Mouse (Mus musculus) forebrain, embryonic 10.5 days (tissue): Measurements from ENCODE around the gene Pnpla1. TPM values are rescaled to one million over a fixed set of nuclear protein-coding genes. Genes with fewer than 3 reads are reported as not detected.

Source experiments
- DNase-seq: peaks from one replicate; pipeline ENCODE4 v3.0.0-alpha.2; 2017; ENCODE audit warnings: low spot score; ENCODE audit errors: extremely low spot score
- H3K27ac ChIP-seq: fragments of 300-500 bp; sonication (generic); 2 replicates; pipeline ENCODE4 v1.5.1; 2016; ENCODE audit warnings: mild to moderate bottlenecking
- H3K27me3 ChIP-seq: fragments of 300-500 bp; sonication (generic); 2 replicates; pipeline ENCODE4 v1.6.1; 2016; ENCODE audit warnings: mild to moderate bottlenecking; ENCODE audit not compliant: poor library complexity, severe bottlenecking
- H3K36me3 ChIP-seq: fragments of 300-500 bp; sonication (generic); replicated peaks from 2 replicates; pipeline ENCODE4 v1.6.1; 2016; ENCODE audit warnings: mild to moderate bottlenecking, moderate library complexity
- H3K4me1 ChIP-seq: fragments of 300-500 bp; sonication (generic); 2 replicates; pipeline ENCODE4 v1.6.1; 2016
- H3K4me3 ChIP-seq: fragments of 300-500 bp; sonication (generic); 2 replicates; pipeline ENCODE4 v1.5.1; 2016; ENCODE audit warnings: mild to moderate bottlenecking, moderate library complexity
- H3K9me3 ChIP-seq: fragments of 300-500 bp; sonication (generic); 2 replicates; pipeline ENCODE4 v1.6.1; 2016; ENCODE audit warnings: mild to moderate bottlenecking, moderate library complexity
- WGBS: fragments of 180-500 bp; shearing (Covaris S2); methylation state at CpG from one replicate; pipeline ENCODE4 v1.1.7; 2016; 5-methylcytosine and 5-hydroxymethylcytosine counted together
- polyA plus RNA-seq: library from polyadenylated mRNA; unstranded; fragments of >200 nt; fragmentation: Nextera tagmentation; extraction: Ambion mirVana; gene quantifications from 2 replicates; pipeline ENCODE4 v1.2.1, GENCODE M21; 2016

Pnpla1 gene
- polyA plus RNA-seq, 1 experiment from 2014 or later = not detected

DNA sequence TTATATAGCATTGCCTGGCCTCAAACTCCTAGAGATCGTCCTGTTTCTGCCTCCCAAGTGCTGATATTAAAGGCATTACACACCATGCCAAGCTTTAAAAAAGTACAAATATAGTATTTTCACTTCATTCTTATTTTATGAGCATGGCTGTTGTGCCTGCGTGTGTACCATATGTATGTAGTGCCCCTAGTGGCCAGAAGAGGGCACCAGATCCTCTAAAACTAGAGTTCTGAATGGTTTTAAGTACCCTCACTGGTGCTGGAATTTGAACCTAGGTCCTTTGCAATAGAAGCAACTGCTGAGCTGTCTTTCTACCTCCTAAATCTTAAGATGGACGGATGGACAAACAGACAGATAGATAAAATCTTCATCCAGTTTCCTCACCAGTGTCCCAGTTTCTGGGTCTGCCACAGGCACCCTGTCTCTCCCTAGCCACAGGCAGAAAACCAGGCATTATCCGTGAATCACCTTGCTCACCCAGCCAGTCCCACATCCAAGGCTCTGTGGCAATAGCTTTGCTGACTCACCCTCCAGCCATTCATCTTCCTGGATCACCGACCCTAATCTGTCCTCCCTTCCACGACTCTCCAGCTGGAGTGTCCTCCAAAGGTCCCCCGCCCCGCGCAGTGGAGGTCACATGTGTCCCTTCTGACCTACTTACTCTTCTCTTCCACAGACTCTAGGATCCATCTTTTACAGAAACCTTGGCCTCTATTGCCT lies 2.9 kb upstream of the Pnpla1 start:
- Histone ChIP-seq H3K4me1 (peaks cover 16% of the 10 kb centered on the region), H3K27me3 (no peaks in the 10 kb centered on the region), H3K9me3 (peaks cover 13% of the 10 kb centered on the region; the same call in 1 of the 2 replicates), H3K4me3 (no peak overlapping the region), H3K36me3 (no peaks in the 10 kb centered on the region), H3K27ac (no peak overlapping the region)
- no peak for DNase-seq
- 85% methylated on average over 9 of the region's 9 CpGs for WGBS

DNA sequence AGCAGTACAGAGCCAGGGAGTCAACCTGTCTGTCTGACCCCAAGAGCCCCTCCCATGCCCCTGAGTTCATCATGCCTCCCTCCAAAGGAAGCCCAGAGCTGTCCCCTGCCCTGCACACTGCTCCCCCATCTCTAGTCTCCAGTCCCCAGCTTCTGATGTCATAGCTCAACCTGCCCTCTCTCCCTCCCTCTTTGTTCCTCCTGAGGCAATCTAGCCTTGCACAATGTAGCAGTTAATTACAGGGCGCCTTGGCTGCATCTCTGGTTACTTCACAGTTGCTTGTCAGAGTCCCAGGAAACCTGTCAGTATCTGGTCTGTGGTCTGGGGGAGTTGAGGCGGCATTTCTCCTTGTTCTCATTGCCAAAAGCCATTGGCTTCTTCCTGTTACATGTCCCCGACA lies 2.2 kb upstream of the Pnpla1 start:
- H3K27me3 ChIP-seq = no peaks in the 10 kb centered on the region
- DNase-seq = no peak
- no peaks in the 10 kb centered on the region for H3K36me3 ChIP-seq
- WGBS = 66% methylated on average over 3 of the region's 3 CpGs
- H3K4me3 ChIP-seq = no peak overlapping the region
- no peak overlapping the region for H3K27ac ChIP-seq
- H3K4me1 ChIP-seq = peaks cover 16% of the 10 kb centered on the region
- peaks cover 13% of the 10 kb centered on the region; the same call in 1 of the 2 replicates for H3K9me3 ChIP-seq

DNA sequence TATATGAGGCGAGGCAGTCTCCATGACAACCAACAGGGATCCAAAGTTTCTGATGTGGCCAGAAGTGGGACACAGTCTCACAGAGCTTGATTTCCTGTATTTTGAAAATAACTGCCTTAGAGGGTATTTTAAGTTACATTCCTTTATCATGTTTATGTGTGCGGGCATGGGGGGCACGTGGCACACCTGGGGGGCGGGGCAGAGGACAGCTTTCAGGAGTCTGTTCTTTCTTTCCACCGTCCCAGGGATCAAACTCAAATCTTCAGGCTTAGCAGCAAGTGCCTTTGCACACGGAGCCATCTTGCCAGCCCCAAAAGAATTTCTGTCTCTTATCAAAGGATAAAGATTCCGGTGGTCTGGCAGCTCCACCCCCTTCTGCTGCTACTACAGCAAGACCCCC lies 5.7 kb downstream of the Pnpla1 start:
- H3K36me3 ChIP-seq = no peaks in the 10 kb centered on the region
- no peaks in the 10 kb centered on the region for H3K27me3 ChIP-seq
- H3K9me3 ChIP-seq = no peaks in the 10 kb centered on the region
- H3K4me1 ChIP-seq = no peaks in the 10 kb centered on the region
- whole genome bisulfite sequencing = 75% methylated on average over 7 of the region's 7 CpGs
- DNase-seq = no peak
- no peak overlapping the region for H3K27ac ChIP-seq
- H3K4me3 ChIP-seq = no peak overlapping the region

DNA sequence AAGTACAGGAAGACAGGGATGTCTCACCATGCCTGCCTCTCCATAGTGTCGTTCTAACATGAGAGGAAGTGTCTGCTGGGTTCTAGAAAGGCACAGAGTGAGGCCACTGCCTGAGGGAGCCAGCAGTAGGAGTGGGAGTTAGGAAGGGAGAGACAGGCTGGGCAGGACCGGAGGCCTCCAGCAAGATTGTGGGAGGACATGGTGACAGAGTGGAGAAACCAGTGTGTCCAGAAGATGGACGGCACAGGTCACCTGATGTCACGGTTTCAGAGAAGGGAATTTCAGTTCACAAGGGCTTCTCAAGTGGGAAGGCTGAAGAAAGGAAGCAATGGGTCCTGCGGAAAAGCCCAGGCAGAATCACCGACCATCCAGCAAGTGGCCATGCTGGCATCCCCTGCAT lies 6.3 kb downstream of the Pnpla1 start:
- no peak overlapping the region for H3K4me3 ChIP-seq
- no peak for DNase-seq
- H3K4me1 ChIP-seq = peaks cover under 1% of the 10 kb centered on the region
- no peaks in the 10 kb centered on the region for H3K36me3 ChIP-seq
- no peaks in the 10 kb centered on the region for H3K9me3 ChIP-seq
- H3K27me3 ChIP-seq = no peaks in the 10 kb centered on the region
- no peak overlapping the region for H3K27ac ChIP-seq
- 86% methylated on average over 6 of the region's 6 CpGs for WGBS

DNA sequence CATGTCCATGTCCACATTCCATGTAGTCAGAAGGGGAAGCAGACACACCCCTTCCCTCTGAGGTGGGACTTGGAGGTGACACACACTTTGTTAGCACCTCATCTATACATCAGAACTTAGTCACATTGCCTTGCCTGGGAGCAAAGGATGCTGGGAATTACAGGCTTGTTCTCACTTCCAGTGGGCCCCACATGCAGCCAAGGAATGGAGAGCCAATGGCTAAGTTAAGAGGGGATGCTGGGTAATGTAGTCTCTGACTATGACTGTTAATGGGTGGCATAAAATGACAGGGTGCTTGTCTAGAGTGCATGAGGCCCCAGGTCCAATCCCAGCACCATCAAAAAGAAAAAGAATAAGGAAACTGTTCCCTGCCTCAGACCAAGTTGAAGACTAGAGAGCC lies 8.7 kb downstream of the Pnpla1 start:
- no peak overlapping the region for H3K4me3 ChIP-seq
- DNase-seq = no peak
- H3K36me3 ChIP-seq = no peaks in the 10 kb centered on the region
- H3K4me1 ChIP-seq = peaks cover 6% of the 10 kb centered on the region
- no peaks in the 10 kb centered on the region for H3K9me3 ChIP-seq
- no peak overlapping the region for H3K27ac ChIP-seq
- no peaks in the 10 kb centered on the region for H3K27me3 ChIP-seq

DNA sequence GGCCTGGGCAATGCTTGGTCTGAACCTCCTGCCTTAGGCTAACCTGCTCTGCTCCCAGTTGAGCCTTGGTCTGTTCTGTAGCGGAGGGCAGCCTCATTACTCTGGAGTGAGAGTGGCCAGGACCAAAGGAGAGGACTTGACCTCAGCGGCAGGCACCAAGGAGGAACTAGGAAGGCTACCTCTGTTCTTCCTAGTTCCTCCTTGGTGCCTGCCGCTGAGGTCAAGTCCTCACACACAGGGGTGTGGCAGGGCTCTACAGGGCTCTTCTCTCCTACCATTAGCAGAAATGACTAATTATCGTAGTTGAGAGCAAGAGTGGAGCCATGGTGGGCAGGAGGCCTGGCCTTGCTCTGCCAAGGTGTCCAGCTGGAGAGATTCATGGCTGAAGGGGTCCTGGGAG lies 9.2 kb downstream of the Pnpla1 start:
- WGBS = 92% methylated on average over 4 of the region's 4 CpGs
- no peak overlapping the region for H3K4me3 ChIP-seq

DNA sequence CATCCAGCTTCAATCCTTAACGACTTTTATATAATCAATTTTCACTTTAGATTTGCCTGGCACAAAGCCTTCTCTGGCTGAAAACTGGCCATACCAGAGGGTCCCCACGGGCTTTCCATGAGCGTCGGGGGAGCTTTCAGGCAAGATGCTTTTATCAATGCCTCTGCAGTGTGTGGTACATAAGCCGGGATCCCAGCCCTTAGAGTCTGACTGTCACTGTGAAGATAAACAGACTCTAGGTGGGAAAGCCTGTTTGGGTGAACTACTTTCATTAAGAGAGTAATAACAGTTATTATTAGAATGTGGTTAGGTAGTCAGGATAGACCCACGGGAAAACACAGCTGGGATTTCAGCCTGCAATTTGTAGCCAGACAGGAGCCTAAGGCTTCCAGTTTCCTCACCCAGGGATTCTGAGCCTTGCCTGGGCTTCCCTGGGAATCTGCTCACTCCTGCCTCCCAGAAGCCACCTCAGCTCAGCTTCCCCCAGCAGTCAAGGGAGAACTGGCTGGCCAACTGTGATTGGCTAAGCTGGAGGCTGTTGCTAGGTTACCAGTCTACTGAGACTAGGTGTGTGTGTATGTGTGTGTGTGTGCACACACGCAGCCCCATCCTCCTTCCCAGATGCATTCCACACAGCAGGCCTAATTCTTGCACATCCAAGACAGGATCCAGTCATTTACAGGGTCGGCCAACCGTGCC lies 11.3 kb downstream of the Pnpla1 start:
- DNase-seq = no peak
- Histone ChIP-seq H3K36me3 (no peaks in the 10 kb centered on the region), H3K27me3 (no peaks in the 10 kb centered on the region), H3K4me3 (no peak overlapping the region), H3K4me1 (peaks cover 6% of the 10 kb centered on the region), H3K27ac (no peak overlapping the region), H3K9me3 (no peaks in the 10 kb centered on the region)
- 78% methylated on average over 9 of the region's 9 CpGs for WGBS

More for the DNA sequence above, 9.2 kb downstream of the Pnpla1 start:
- H3K27ac ChIP-seq = no peak overlapping the region
- DNase-seq = no peak
- no peaks in the 10 kb centered on the region for H3K9me3 ChIP-seq
- no peaks in the 10 kb centered on the region for H3K36me3 ChIP-seq
- H3K27me3 ChIP-seq = no peaks in the 10 kb centered on the region
- H3K4me1 ChIP-seq = peaks cover 6% of the 10 kb centered on the region

DNA sequence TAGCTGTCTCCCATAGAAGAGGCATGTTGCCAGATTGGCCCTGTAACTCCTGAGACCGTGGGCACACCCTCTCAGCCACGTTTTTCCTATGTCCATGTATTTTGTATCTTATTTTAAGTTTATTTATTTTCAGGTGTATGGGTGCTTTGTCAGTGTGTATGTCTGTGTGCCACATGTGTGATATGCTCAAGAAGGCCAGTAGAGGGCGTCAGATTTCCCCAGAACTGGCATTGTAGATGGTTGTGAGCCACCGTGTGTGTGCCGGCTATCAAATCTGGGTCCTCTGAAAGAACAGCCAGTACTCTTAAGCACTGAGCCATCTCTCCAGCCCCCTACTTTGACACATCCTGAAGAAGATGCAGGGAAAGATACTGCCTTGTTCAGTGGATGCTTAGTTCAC lies 12.2 kb downstream of the Pnpla1 start:
- Histone ChIP-seq H3K27ac (no peak overlapping the region), H3K27me3 (no peaks in the 10 kb centered on the region), H3K9me3 (no peaks in the 10 kb centered on the region), H3K36me3 (no peaks in the 10 kb centered on the region), H3K4me1 (peaks cover 11% of the 10 kb centered on the region), H3K4me3 (no peak overlapping the region)
- no peak for DNase-seq
- whole genome bisulfite sequencing = 77% methylated on average over 5 of the region's 5 CpGs

DNA sequence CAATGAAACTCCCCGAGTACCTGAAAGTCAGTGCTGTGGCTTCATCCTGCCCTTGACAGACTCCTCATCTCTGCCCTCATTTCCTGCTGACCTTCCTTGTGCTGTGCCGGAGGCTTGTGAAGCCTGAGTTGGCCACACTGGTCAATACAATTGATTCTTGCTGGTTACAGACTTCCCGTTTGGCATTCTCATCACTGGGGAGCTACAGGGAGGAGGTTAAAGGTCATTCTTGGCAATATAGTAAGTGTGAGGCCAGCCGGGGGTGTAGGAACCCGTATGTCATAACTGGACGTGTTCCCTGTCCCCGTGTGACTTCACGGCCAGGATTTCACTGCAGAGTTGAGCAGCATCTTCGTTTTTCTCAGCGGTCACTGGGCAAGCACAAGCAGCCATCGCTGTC lies 13.6 kb downstream of the Pnpla1 start:
- DNase-seq = no peak
- H3K27ac ChIP-seq = no peak overlapping the region
- H3K4me1 ChIP-seq = peaks cover 17% of the 10 kb centered on the region
- H3K27me3 ChIP-seq = peaks cover 7% of the 10 kb centered on the region
- 80% methylated on average over 11 of the region's 11 CpGs for WGBS
- no peak overlapping the region for H3K4me3 ChIP-seq
- H3K9me3 ChIP-seq = no peaks in the 10 kb centered on the region
- H3K36me3 ChIP-seq = no peaks in the 10 kb centered on the region

DNA sequence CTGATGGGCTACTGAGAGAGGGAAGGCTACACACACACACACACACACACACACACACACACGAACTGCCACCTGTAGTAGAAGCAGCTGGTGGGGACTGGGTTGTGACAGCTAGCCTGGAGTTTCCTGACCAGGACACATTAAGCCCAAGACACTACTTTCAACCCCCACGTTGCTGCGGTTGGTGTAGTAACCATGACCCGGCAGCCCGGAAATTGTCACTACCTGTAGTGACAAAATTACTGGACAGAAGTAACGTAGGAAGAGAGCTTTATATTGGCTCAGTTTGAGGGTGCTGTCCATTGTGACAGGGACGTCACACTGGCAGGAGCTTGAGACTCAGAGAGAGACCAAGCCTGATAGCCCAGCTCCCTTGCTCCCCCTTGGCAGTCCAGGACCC lies 14.1 kb downstream of the Pnpla1 start:
- peaks cover 22% of the 10 kb centered on the region for H3K4me1 ChIP-seq
- H3K36me3 ChIP-seq = no peaks in the 10 kb centered on the region
- 87% methylated on average over 7 of the region's 7 CpGs for WGBS

DNA sequence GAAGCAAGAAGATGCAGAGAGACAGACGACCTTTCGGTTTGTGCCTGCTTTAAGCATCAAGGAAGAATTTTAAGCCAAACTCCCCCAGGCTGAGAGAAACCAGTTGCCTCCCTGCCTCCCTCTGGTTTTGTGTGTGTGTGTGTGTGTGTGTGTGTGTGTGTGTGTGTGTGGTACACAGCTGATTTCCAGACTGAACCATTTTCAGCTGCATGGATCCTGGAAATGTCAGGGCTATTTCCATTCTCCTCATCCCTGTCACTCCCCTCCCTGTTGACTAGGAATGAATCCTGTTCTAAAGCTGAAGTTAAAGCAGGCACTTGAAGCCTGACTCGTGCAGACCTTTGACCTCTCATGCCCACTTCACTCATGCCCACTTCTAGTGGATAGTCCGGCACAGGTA lies 16.0 kb downstream of the Pnpla1 start:
- H3K9me3 ChIP-seq = no peaks in the 10 kb centered on the region
- H3K4me3 ChIP-seq = no peak overlapping the region
- 88% methylated on average over 4 of the region's 4 CpGs for WGBS
- H3K36me3 ChIP-seq = no peaks in the 10 kb centered on the region
- H3K4me1 ChIP-seq = peaks cover 22% of the 10 kb centered on the region
- no peak for DNase-seq
- H3K27me3 ChIP-seq = peaks cover 22% of the 10 kb centered on the region
- no peak overlapping the region for H3K27ac ChIP-seq

More for the DNA sequence above, 14.1 kb downstream of the Pnpla1 start:
- no peak overlapping the region for H3K4me3 ChIP-seq
- no peak overlapping the region for H3K27ac ChIP-seq
- no peak for DNase-seq
- H3K9me3 ChIP-seq = no peaks in the 10 kb centered on the region
- H3K27me3 ChIP-seq = peaks cover 12% of the 10 kb centered on the region

DNA sequence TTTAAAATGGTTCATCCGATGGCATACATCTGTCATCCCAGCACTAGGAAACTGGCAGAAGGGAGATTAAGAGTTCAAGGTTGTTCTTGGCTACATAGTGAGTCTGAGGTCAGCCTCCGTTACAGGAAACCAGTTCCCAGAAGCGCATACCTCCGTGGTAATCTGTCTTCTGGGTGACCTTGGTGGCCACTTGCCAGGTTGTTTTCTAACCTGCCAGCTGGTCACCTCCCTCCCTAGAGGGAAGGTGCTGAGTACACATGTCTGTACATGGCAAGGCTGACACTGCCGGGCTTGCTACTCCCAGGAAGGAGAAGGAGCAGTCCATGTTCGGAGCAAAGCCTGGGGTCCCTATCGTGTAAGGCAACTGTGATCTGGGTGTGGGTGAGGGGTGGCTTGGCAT lies 16.6 kb downstream of the Pnpla1 start:
- Histone ChIP-seq H3K27ac (no peak overlapping the region), H3K36me3 (no peaks in the 10 kb centered on the region), H3K9me3 (no peaks in the 10 kb centered on the region), H3K27me3 (peaks cover 23% of the 10 kb centered on the region), H3K4me1 (peaks cover 19% of the 10 kb centered on the region), H3K4me3 (no peak overlapping the region)
- no peak for DNase-seq
- 85% methylated on average over 7 of the region's 7 CpGs for WGBS

DNA sequence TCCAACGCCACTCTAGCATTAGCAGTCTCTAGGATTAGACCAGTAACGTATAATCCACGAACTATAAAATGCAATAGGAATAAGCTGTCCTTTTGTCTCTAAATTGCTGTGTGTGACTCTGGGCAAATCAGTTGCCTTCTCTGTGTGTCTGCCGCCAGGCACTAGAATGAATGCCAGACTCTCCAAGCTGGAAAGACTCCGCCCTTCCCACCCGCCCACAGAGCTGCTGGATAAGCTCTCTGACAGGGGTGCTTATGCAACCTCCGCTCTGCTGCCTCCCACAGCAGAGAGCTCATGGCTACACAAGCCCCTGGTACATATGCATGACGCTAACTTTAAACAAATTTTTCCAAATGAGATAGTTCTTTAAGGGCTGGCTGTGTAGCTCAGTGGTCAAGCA lies 17.1 kb downstream of the Pnpla1 start:
- WGBS = 51% methylated on average over 8 of the region's 8 CpGs
- DNase-seq = no peak
- Histone ChIP-seq H3K9me3 (no peaks in the 10 kb centered on the region), H3K27me3 (peaks cover 28% of the 10 kb centered on the region), H3K4me3 (no peak overlapping the region), H3K27ac (no peak overlapping the region), H3K4me1 (peaks cover 21% of the 10 kb centered on the region), H3K36me3 (no peaks in the 10 kb centered on the region)
